Mouse (Mus musculus): ENCODE measurements around the gene Isg15. TPM values are rescaled to one million over a fixed set of nuclear protein-coding genes. Genes with fewer than 3 reads are reported as not detected.
A peak's percentile ranks its signal among the peaks of the same experiment; 100 is the strongest.
"Not testable (repeated sequence)": the region's sequence is repeated elsewhere in the genome, so short reads cannot be mapped to it uniquely, and the experiment has no call there.

The Isg15 gene
- total RNA-seq, 1 experiment from 2014 or later, result 6.7 TPM

DNA sequence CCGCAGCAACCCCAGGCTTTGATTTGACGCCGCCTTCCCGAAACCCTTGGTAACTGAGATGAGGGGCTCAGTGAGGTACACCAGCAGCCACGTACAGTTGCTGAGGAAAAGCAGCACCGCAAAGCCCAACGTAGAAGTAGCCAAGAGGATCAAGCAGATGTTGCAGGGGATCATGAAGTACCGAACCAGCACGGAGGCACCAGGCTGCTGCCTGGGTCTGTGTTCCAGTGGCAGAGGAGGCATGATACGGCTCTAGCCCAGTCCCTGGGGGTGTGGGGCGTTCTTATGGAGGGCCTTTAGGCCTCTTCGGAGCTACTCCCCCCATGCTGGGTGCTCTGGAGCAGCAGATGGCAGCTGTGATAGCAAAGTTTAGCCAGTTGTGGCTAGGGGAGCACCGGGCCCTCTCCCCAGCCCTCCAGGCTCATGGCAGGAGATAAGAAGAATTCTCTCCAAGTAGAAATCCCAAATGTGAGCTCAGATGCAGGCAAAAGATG lies 15.1 kb downstream of the Isg15 start:
- ATAC-seq (replicated peaks in 1 of 2; ENCODE audit: insufficient read depth in 1 of 2, low FRiP score in 2 of 2, low TSS enrichment in 1 of 2, low read depth in 1 of 2, poor library complexity in 2 of 2, severe bottlenecking in 2 of 2), result no peak

DNA sequence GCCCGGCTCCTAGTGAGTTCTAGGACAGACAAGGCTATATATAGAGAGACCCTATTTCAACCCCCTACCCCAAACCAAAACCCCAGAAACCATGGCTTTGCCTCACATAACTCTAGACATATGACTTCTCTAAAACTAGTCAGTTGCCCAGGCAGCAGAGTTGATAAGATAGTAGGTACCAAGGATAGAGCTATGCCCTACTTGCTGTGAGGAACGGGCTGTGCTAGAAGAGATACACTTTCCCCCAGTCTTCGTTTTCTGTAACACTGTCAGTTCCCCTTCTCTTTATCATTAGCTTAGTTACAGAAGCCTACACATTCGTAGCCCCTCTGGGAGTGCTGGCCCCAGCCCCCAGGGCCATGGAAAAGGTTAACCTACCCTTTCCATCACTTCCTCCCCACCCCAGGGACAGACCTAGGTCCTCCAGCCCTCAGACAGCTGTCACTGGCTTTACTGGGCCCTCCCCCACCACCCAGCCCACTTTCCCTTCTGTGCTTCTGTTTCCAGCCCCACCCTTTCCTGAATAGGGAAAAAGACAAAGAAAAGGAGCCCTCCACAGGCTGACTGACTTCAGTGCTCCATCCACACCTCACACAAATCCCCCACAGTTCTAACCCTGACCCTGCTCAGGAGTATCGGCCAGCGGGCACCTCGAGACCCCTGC lies 16.2 kb downstream of the Isg15 start:
- ATAC-seq (replicated peaks in 1 of 2; ENCODE audit: insufficient read depth in 1 of 2, low FRiP score in 2 of 2, low TSS enrichment in 1 of 2, low read depth in 1 of 2, poor library complexity in 2 of 2, severe bottlenecking in 2 of 2), result no peak

DNA sequence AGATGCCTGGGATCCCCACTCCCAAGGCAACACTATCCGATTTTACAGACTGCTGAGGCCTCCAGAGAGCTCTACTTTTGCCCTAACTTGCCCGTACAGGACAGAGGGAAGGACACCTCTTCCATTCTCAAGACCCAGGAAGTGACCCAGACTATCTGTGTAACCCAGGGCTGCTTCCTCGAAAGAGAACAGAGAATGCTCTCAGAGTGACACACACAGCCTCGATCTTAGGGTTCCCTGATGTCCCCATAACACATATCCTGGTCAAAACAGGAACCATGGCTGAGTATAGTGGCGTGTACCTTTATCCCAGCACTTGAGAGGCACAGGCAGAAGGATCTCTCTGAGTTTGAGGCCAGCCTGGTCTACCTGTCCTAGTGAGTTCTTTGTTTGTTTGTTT lies 16.9 kb downstream of the Isg15 start:
- ATAC-seq (replicated peaks in 1 of 2; ENCODE audit: insufficient read depth in 1 of 2, low FRiP score in 2 of 2, low TSS enrichment in 1 of 2, low read depth in 1 of 2, poor library complexity in 2 of 2, severe bottlenecking in 2 of 2), result no peak

DNA sequence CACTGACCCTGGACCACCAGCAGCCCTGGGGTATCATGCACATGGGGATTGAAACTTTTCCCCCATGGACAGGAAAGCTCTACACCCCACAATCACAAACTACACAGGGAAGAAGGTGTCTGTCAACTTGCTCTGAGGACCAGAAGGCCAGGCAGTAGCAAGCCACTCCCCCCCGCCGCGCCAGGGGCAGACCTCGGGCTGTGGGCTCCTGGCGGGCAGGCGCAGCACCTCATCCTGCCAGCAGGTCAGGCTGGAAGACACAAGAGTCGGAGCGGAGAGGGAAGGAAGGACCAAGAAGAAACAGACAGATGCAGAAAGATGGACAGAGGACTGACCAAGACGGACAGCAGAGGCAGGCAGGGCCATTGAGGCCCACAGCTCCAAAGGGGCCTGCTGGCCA lies 23.0 kb downstream of the Isg15 start:
- no peak for ATAC-seq (replicated peaks in 1 of 2; ENCODE audit: insufficient read depth in 1 of 2, low FRiP score in 2 of 2, low TSS enrichment in 1 of 2, low read depth in 1 of 2, poor library complexity in 2 of 2, severe bottlenecking in 2 of 2)

DNA sequence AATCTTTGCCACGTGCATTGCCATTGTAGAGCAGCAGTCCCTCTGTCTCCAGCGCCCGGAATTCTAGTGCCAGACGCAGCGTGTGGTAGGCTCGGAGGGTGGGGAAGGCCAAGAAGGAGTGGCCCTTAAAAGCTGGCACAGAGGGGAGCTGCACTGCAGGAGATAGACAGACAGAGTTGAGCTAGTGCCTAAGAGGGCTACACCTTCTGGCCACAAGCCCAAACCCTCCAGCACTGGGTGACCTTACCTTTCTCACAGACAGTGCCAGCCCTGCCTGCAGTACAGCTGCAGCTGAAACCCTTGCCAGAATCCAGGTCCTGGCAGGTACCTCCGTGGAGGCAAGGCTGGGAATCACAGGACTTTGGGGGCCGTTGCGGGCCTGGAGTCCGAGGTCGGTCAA lies 28.8 kb downstream of the Isg15 start:
- no peak for ATAC-seq (replicated peaks in 1 of 2; ENCODE audit: insufficient read depth in 1 of 2, low FRiP score in 2 of 2, low TSS enrichment in 1 of 2, low read depth in 1 of 2, poor library complexity in 2 of 2, severe bottlenecking in 2 of 2)

DNA sequence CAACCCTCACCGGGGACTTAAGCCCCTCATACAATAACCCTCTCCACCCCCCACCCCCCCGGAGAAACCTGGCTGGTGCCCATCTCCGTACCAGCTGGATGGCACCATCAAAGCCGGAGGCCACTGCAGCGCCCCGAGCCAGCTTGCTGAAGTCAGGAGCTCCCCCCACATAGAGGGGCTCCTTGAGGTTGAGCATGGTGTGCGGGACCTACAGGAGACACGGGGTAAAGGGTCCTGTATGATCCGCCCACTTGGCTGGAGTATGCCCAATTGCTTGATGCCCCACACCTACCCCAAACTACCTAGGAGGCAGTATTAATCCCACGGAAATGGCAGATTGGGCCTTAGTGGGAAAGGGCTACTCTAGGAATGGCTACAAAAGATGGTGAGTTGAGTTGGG lies 31.5 kb downstream of the Isg15 start:
- no peak for ATAC-seq (replicated peaks in 1 of 2; ENCODE audit: insufficient read depth in 1 of 2, low FRiP score in 2 of 2, low TSS enrichment in 1 of 2, low read depth in 1 of 2, poor library complexity in 2 of 2, severe bottlenecking in 2 of 2)

DNA sequence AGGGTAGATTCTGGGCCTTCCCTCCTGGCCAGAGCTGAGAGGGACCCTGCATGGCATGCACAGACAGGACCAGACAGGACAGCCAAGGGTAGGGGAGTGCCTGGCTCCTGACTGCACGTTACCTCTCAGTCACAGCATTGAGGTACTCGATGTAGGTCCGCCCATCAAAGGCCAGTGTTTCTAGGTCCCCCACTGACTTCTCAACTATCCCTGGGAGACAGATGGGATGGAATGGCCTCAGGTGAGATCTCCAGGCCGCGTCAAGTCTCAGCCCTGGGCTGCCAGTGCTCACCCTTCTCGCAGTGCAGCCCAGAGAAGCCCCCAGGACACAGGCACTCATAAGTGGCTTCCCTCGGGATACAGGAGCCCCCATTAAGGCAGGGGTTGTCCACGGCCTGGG lies 32.0 kb downstream of the Isg15 start:
- no peak for ATAC-seq (replicated peaks in 1 of 2; ENCODE audit: insufficient read depth in 1 of 2, low FRiP score in 2 of 2, low TSS enrichment in 1 of 2, low read depth in 1 of 2, poor library complexity in 2 of 2, severe bottlenecking in 2 of 2)

DNA sequence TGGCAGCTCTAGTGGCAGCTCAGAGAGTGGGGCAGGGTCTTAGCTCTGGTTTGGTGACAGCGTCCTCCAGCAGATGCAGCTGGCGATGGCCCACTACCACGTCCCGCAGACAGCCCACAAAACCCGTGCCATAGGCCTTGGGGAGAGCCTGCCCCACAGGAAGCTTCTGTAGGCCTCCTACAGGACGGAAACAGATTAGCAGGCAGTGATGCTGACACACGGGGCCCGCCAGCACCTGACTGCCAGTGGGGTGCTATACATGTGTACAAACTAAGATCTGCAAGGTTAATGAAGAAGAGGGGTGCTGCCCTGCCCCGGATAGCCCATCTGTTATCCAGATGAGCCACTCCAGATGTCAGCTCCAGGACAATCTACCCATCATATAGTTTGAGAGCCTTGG lies 34.1 kb downstream of the Isg15 start:
- peak; percentile 47 to 52; a peak in 3 of 4 replicates for ATAC-seq (replicated peaks in 1 of 2; ENCODE audit: insufficient read depth in 1 of 2, low FRiP score in 2 of 2, low TSS enrichment in 1 of 2, low read depth in 1 of 2, poor library complexity in 2 of 2, severe bottlenecking in 2 of 2)

DNA sequence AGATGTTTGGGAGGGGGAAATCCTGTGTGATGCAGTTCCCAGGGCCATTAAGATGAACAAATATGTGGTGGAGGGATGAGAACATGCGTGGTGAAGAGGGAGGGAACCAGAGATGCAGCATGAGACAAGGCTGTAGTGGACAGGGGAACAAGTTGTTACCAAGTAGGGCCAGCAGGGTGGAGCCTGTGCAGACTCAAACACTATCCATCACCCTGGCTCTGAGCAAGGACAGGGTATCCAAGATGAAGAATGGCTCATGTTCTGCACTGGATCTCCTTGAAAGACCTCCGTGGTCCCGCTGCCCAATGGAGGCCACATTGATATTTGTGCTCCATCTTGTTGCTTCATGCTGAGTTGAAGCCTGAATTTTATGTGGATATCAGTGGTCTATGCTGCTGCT lies 45.8 kb downstream of the Isg15 start:
- no peak for ATAC-seq (replicated peaks in 1 of 2; ENCODE audit: insufficient read depth in 1 of 2, low FRiP score in 2 of 2, low TSS enrichment in 1 of 2, low read depth in 1 of 2, poor library complexity in 2 of 2, severe bottlenecking in 2 of 2)

DNA sequence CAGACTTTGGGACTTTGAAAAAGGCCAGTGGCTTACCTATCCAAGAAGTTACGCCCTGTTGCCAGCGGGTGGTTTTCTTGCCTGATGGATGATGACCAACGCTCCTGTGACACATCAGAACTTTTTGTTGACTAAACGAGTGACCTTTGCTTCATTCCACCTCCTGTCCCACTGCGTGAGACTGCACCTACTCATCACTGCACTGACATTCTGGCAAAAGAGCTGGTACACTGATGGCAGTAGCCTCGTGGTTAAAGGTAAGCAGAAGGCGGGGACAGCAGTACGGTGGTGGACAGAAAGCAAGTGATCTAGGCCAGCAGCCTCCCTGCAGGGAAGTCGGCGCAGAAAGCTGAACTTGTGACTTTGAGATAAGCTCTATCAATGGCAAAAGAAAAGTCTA lies 49.7 kb downstream of the Isg15 start:
- ATAC-seq (replicated peaks in 1 of 2; ENCODE audit: insufficient read depth in 1 of 2, low FRiP score in 2 of 2, low TSS enrichment in 1 of 2, low read depth in 1 of 2, poor library complexity in 2 of 2, severe bottlenecking in 2 of 2), result not testable (repeated sequence)

Other genes with a start within 250 kb of the Isg15 start
- 12.1 and 36.7 TPM in 2 replicates for gene C1qtnf12, start 238.5 kb downstream of the Isg15 start, total RNA-seq (2017)
- 8.6 and 11.8 TPM in 2 replicates for gene B3galt6, start 208.2 kb downstream of the Isg15 start, total RNA-seq (2017)
- gene Sdf4, start 207.9 kb downstream of the Isg15 start, total RNA-seq (2017), result 151 and 176 TPM in 2 replicates
- 2.3 and 6.6 TPM in 2 replicates for gene Tnfrsf4, start 187.0 kb downstream of the Isg15 start, total RNA-seq (2017)
- 14.5 and 33.5 TPM in 2 replicates for gene Tnfrsf18, start 174.7 kb downstream of the Isg15 start, total RNA-seq (2017)
- 1.3 TPM in 1 of 2 replicates, not detected in the other for gene Ttll10, start 141.4 kb downstream of the Isg15 start, total RNA-seq (2017)
- 35.2 and 42.8 TPM in 2 replicates for gene 9430015G10Rik, start 90.8 kb downstream of the Isg15 start, total RNA-seq (2017)
- gene Rnf223, start 70.3 kb downstream of the Isg15 start, total RNA-seq (2017), result not detected in 2 replicates
- 2.1 and 5.2 TPM in 2 replicates for gene Agrn, start 3.3 kb downstream of the Isg15 start, total RNA-seq (2017)
- gene AW011738, start 2.5 kb upstream of the Isg15 start, total RNA-seq (2017), result 1.9 and 2.6 TPM in 2 replicates
- not detected in 2 replicates for gene Perm1, start 15.1 kb upstream of the Isg15 start, total RNA-seq (2017)
- 19.0 and 29.3 TPM in 2 replicates for gene Plekhn1, start 34.0 kb upstream of the Isg15 start, total RNA-seq (2017)
- gene Noc2l, start 35.2 kb upstream of the Isg15 start, total RNA-seq (2017), result 125 and 131 TPM in 2 replicates
- gene Samd11, start 54.8 kb upstream of the Isg15 start, total RNA-seq (2017), result 0.30 and 0.63 TPM in 2 replicates
- gene Vmn2r-ps159, start 130.3 kb upstream of the Isg15 start, total RNA-seq (2017), result not detected in 2 replicates